Mouse (Mus musculus) c-Kit-positive CD71-positive TER-119-positive erythroid progenitor cells, embryonic 14.5 days (primary cell): ENCODE results near the gene Hoxc4.

ENCODE experiments used
- DNase-seq: peaks from one replicate; pipeline ENCODE4 v3.0.0-alpha.2; 2013; ENCODE audit warnings: low spot score

Gene Hoxc4

GRCm38 (mm10) chr15:103084944-103085343 lies 66.2 kb downstream of the Hoxc4 start:
- DNase-seq: peak; percentile 22

DNA sequence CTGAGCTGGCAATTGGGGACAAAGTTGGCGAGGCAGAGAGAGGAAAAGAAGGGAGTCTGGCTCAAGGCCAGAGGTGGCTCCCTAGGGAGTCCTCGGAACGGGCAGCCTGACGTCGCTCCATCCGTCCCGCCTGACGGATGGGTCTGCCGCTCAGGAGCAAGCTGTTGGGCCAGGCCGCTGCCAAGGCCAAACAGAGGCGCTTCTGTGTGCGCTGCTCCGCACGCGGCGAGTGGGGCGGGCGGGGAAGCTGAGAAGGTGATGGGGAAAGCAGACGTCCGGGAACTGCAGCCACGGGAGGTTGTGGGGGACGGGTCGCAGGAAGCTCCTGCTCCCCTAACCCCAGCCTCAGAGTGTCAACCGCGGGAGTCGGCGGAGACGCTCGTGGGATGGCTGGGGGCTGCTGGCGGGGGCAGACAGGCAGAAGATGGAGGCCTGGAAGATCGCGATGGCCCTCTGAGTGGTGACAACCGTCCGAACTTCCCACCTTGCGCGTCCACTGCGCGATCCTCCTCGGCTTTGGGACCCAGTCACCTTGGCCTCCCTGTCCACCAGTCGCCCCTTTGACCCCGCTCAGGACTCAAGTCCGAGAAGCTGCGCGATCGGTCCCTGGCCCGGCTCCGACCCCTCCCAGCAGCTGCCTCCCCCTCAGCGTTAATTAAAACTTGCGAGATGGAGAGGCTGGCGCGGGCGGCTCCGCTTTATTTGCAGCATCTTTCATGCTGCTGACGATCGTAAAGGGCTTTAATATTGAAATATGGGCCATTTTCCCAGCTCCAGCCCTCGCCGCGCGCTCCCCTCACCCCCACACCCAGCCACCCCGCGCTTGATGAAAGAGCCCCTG lies 67.3 kb downstream of the Hoxc4 start:
- DNase-seq: no peak
